Mouse (Mus musculus) intestine, postnatal 0 days (tissue): ENCODE data around the gene Fgd5. TPM values are rescaled to one million over a fixed set of nuclear protein-coding genes. Genes with fewer than 3 reads are reported as not detected.

Source experiments
- ATAC-seq: fragments of 200-750 bp; cut with Nextera tagmentation; 2 replicates; pipeline ENCODE4 v1.8.0; 2017; ENCODE audit warnings: mild to moderate bottlenecking, moderate TSS enrichment, moderate library complexity
- H3K27ac ChIP-seq: fragments of 300-500 bp; sonication (generic); 2 replicates; pipeline ENCODE4 v1.5.1; 2014; ENCODE audit warnings: mild to moderate bottlenecking, low read depth, low read length, moderate library complexity
- H3K27me3 ChIP-seq: fragments of 300-500 bp; sonication (generic); replicated peaks from 2 replicates; pipeline ENCODE4 v1.6.1; 2014; ENCODE audit warnings: low read length, mixed read lengths; ENCODE audit not compliant: control insufficient read depth, insufficient read depth
- H3K36me3 ChIP-seq: fragments of 300-500 bp; sonication (generic); 2 replicates; pipeline ENCODE4 v1.6.1; 2014; ENCODE audit warnings: mild to moderate bottlenecking, moderate library complexity; ENCODE audit not compliant: control insufficient read depth, insufficient read depth
- H3K4me1 ChIP-seq: fragments of 300-500 bp; sonication (generic); replicated peaks from 2 replicates; pipeline ENCODE4 v1.6.1; 2014; ENCODE audit warnings: antibody characterized with exemption, low read length, mixed read lengths; ENCODE audit not compliant: control insufficient read depth, insufficient read depth
- H3K4me2 ChIP-seq: fragments of 300-500 bp; sonication (generic); replicated peaks from 2 replicates; pipeline ENCODE4 v1.6.1; 2014; ENCODE audit warnings: low read depth, mild to moderate bottlenecking, moderate library complexity
- H3K4me3 ChIP-seq: fragments of 300-500 bp; sonication (generic); 2 replicates; pipeline ENCODE4 v1.5.1; 2014; ENCODE audit warnings: low read depth, low read length
- H3K9ac ChIP-seq: fragments of 300-500 bp; sonication (generic); 2 replicates; pipeline ENCODE4 v1.6.1; 2014; ENCODE audit warnings: mild to moderate bottlenecking, low read depth, low read length
- H3K9me3 ChIP-seq: fragments of 300-500 bp; sonication (generic); 2 replicates; pipeline ENCODE4 v1.6.1; 2016; ENCODE audit warnings: mixed run types; ENCODE audit not compliant: control insufficient read depth
- CTCF ChIP-seq: sonication (generic); IDR thresholded peaks from 2 replicates; pipeline ENCODE4 v1.5.1; 2016; ENCODE audit warnings: low read depth, mild to moderate bottlenecking, control low read depth, antibody characterized with exemption, moderate library complexity
- WGBS: fragments of 180-500 bp; shearing (Covaris S2); extraction: QIAGEN DNeasy Blood & Tissue Kit; methylation state at CpG from one replicate; pipeline ENCODE4 v1.1.7; 2014; 5-methylcytosine and 5-hydroxymethylcytosine counted together
- polyA plus RNA-seq: library from polyadenylated mRNA; unstranded; fragments of >200 nt; fragmentation: Nextera tagmentation; extraction: Ambion mirVana; gene quantifications from 2 replicates; pipeline ENCODE4 v1.2.1, GENCODE M21; 2015

Fgd5 gene
- polyA plus RNA-seq, 1 experiment from 2014 or later, result 3.3 TPM

GRCm38 (mm10) chr6:91963429-91963828 lies 15.2 kb upstream of the Fgd5 start:
- Histone ChIP-seq H3K36me3 (no peaks in the 10 kb centered on the region), H3K4me3 (no peak overlapping the region), H3K27ac (no peak overlapping the region), H3K9ac (no peak overlapping the region), H3K9me3 (no peaks in the 10 kb centered on the region), H3K27me3 (no peaks in the 10 kb centered on the region), H3K4me2 (no peak overlapping the region), H3K4me1 (no peaks in the 10 kb centered on the region)
- ATAC-seq, result no peak
- WGBS, result 27% methylated on average over 4 of the region's 4 CpGs
- no peak for TF ChIP-seq CTCF

GRCm38 (mm10) chr6:91965060-91965459 lies 13.6 kb upstream of the Fgd5 start:
- TF ChIP-seq CTCF, result no peak
- Histone ChIP-seq H3K27me3 (no peaks in the 10 kb centered on the region), H3K4me2 (no peak overlapping the region), H3K27ac (no peak overlapping the region), H3K9ac (no peak overlapping the region), H3K4me1 (no peaks in the 10 kb centered on the region), H3K4me3 (no peak overlapping the region), H3K36me3 (no peaks in the 10 kb centered on the region), H3K9me3 (no peaks in the 10 kb centered on the region)
- no peak for ATAC-seq
- 85% methylated on average over 8 of the region's 8 CpGs for WGBS

- no peaks in the 10 kb centered on the region for H3K9me3 ChIP-seq
- H3K36me3 ChIP-seq, result no peaks in the 10 kb centered on the region
- ATAC-seq, result no peak
- no peaks in the 10 kb centered on the region for H3K4me1 ChIP-seq
- no peak overlapping the region for H3K4me3 ChIP-seq
- no peak overlapping the region for H3K9ac ChIP-seq
- 41% methylated on average over 6 of the region's 6 CpGs for WGBS
- H3K4me2 ChIP-seq, result no peak overlapping the region
- no peak overlapping the region for H3K27ac ChIP-seq
- no peaks in the 10 kb centered on the region for H3K27me3 ChIP-seq
- TF ChIP-seq CTCF, result 0 out of 2 replicates have a peak, but pooled peaks have one; percentile 8
Measured at GRCm38 (mm10) chr6:91966006-91966405, 12.7 kb upstream of the Fgd5 start.

GRCm38 (mm10) chr6:91972201-91972646 lies 6.5 kb upstream of the Fgd5 start:
- H3K9ac ChIP-seq, result no peak overlapping the region
- no peak overlapping the region for H3K4me2 ChIP-seq
- 0 out of 2 replicates have a peak, but pooled peaks have one; percentile 33 for ATAC-seq
- H3K9me3 ChIP-seq, result no peaks in the 10 kb centered on the region
- no peak overlapping the region for H3K27ac ChIP-seq
- WGBS, result 41% methylated on average over 9 of the region's 9 CpGs
- no peaks in the 10 kb centered on the region for H3K4me1 ChIP-seq
- no peaks in the 10 kb centered on the region for H3K36me3 ChIP-seq
- H3K27me3 ChIP-seq, result 0 out of 2 replicates have a peak, but pooled peaks cover 2% of the 10 kb centered on the region
- peak; percentile 36 for TF ChIP-seq CTCF
- H3K4me3 ChIP-seq, result no peak overlapping the region

- no peak for ATAC-seq
- H3K27me3 ChIP-seq, result peaks cover 13% of the 10 kb centered on the region
- TF ChIP-seq CTCF, result no peak
- H3K4me1 ChIP-seq, result no peaks in the 10 kb centered on the region
- no peak overlapping the region for H3K27ac ChIP-seq
- no peak overlapping the region for H3K4me3 ChIP-seq
- 81% methylated on average over 6 of the region's 6 CpGs for WGBS
- H3K4me2 ChIP-seq, result no peak overlapping the region
- H3K9me3 ChIP-seq, result no peaks in the 10 kb centered on the region
- H3K36me3 ChIP-seq, result no peaks in the 10 kb centered on the region
- H3K9ac ChIP-seq, result no peak overlapping the region
Measured at GRCm38 (mm10) chr6:91973972-91974371, 4.7 kb upstream of the Fgd5 start.

- TF ChIP-seq CTCF, result no peak
- Histone ChIP-seq H3K9me3 (no peaks in the 10 kb centered on the region), H3K27ac (no peak overlapping the region), H3K4me2 (peak overlapping the region; percentile 74), H3K4me1 (no peaks in the 10 kb centered on the region), H3K4me3 (peak overlapping the region; percentile 49), H3K27me3 (peaks cover 22% of the 10 kb centered on the region), H3K9ac (peak overlapping the region; percentile 45), H3K36me3 (no peaks in the 10 kb centered on the region)
- ATAC-seq, result no peak
- 8% methylated on average over 23 of the region's 23 CpGs for WGBS
Measured at GRCm38 (mm10) chr6:91979301-91979996, 771 bp downstream of the Fgd5 start.
